Mouse (Mus musculus) hindbrain, embryonic 11.5 days (tissue): Measurements from ENCODE around the gene Spata5. TPM values are rescaled to one million over a fixed set of nuclear protein-coding genes. Genes with fewer than 3 reads are reported as not detected.
A peak's percentile ranks its signal among the peaks of the same experiment; 100 is the strongest.

Experiments used
- ATAC-seq: fragments of 200-750 bp; cut with Nextera tagmentation; 2 replicates; pipeline ENCODE4 v1.8.0; 2017; ENCODE audit warnings: mild to moderate bottlenecking, moderate TSS enrichment, moderate library complexity; ENCODE audit not compliant: low FRiP score
- DNase-seq: peaks from one replicate; pipeline ENCODE4 v3.0.0-alpha.2; 2015; ENCODE audit warnings: low spot score
- H3K27ac ChIP-seq: fragments of 300-500 bp; sonication (generic); 2 replicates; pipeline ENCODE4 v1.5.1; 2014; ENCODE audit warnings: mild to moderate bottlenecking, low read depth, low read length
- H3K27me3 ChIP-seq: fragments of 300-500 bp; sonication (generic); 2 replicates; pipeline ENCODE4 v1.6.1; 2014; ENCODE audit warnings: mild to moderate bottlenecking, low read length, moderate library complexity, mixed read lengths; ENCODE audit not compliant: control insufficient read depth, insufficient read depth
- H3K36me3 ChIP-seq: fragments of 300-500 bp; sonication (generic); 2 replicates; pipeline ENCODE4 v1.6.1; 2014; ENCODE audit warnings: mild to moderate bottlenecking, low read length, moderate library complexity, mixed read lengths; ENCODE audit not compliant: control insufficient read depth, insufficient read depth
- H3K4me1 ChIP-seq: fragments of 300-500 bp; sonication (generic); replicated peaks from 2 replicates; pipeline ENCODE4 v1.6.1; 2014; ENCODE audit warnings: low read length, mixed read lengths; ENCODE audit not compliant: control insufficient read depth, insufficient read depth
- H3K4me2 ChIP-seq: fragments of 300-500 bp; sonication (generic); replicated peaks from 2 replicates; pipeline ENCODE4 v1.6.1; 2014; ENCODE audit warnings: mild to moderate bottlenecking, low read depth, low read length
- H3K4me3 ChIP-seq: fragments of 300-500 bp; sonication (generic); 2 replicates; pipeline ENCODE4 v1.5.1; 2014; ENCODE audit warnings: low read depth, low read length
- H3K9ac ChIP-seq: fragments of 300-500 bp; sonication (generic); 2 replicates; pipeline ENCODE4 v1.6.1; 2014; ENCODE audit warnings: low read depth, low read length
- H3K9me3 ChIP-seq: fragments of 300-500 bp; sonication (generic); 2 replicates; pipeline ENCODE4 v1.6.1; 2016; ENCODE audit warnings: low read length; ENCODE audit not compliant: control insufficient read depth
- WGBS: fragments of 180-500 bp; shearing (Covaris S2); extraction: QIAGEN DNeasy Blood & Tissue Kit; methylation state at CpG from one replicate; pipeline ENCODE4 v1.1.7; 2014; 5-methylcytosine and 5-hydroxymethylcytosine counted together
- polyA plus RNA-seq: library from polyadenylated mRNA; unstranded; fragments of >200 nt; fragmentation: Nextera tagmentation; extraction: Ambion mirVana; gene quantifications from 2 replicates; pipeline ENCODE4 v1.2.1, GENCODE M21; 2014

Spata5 gene
- polyA plus RNA-seq, 1 experiment from 2014 or later, result 41.9 TPM

- no peaks in the 10 kb centered on the region for H3K27me3 ChIP-seq
- H3K9ac ChIP-seq, result no peak overlapping the region
- no peaks in the 10 kb centered on the region for H3K36me3 ChIP-seq
- no peak overlapping the region for H3K4me3 ChIP-seq
- ATAC-seq (no peak), DNase-seq (no peak)
- H3K4me1 ChIP-seq, result no peaks in the 10 kb centered on the region
- no peak overlapping the region for H3K4me2 ChIP-seq
- 72% methylated on average over 1 of the region's 1 CpGs for WGBS
- H3K27ac ChIP-seq, result no peak overlapping the region
- H3K9me3 ChIP-seq, result no peaks in the 10 kb centered on the region
These were observed 130.9 kb downstream of the Spata5 start for GRCm38 (mm10) chr3:37550594-37550993.

- no peaks in the 10 kb centered on the region for H3K36me3 ChIP-seq
- no peak overlapping the region for H3K4me3 ChIP-seq
- ATAC-seq (no peak), DNase-seq (no peak)
- no peak overlapping the region for H3K27ac ChIP-seq
- WGBS, result 78% methylated on average over 1 of the region's 1 CpGs
- H3K9ac ChIP-seq, result no peak overlapping the region
- no peaks in the 10 kb centered on the region for H3K9me3 ChIP-seq
- no peak overlapping the region for H3K4me2 ChIP-seq
- H3K4me1 ChIP-seq, result no peaks in the 10 kb centered on the region
- no peaks in the 10 kb centered on the region for H3K27me3 ChIP-seq
These were observed 131.8 kb downstream of the Spata5 start for GRCm38 (mm10) chr3:37551486-37551885.

GRCm38 (mm10) chr3:37552244-37552643, 132.5 kb downstream of the Spata5 start:
- Histone ChIP-seq H3K4me1 (no peaks in the 10 kb centered on the region), H3K4me2 (no peak overlapping the region), H3K4me3 (no peak overlapping the region), H3K27me3 (no peaks in the 10 kb centered on the region), H3K27ac (no peak overlapping the region), H3K36me3 (no peaks in the 10 kb centered on the region), H3K9me3 (no peaks in the 10 kb centered on the region), H3K9ac (no peak overlapping the region)
- DNase-seq (no peak), ATAC-seq (no peak)
- 92% methylated on average over 2 of the region's 3 CpGs for WGBS

GRCm38 (mm10) chr3:37553371-37554033, 133.8 kb downstream of the Spata5 start:
- ATAC-seq, result no peak
- no peaks in the 10 kb centered on the region for H3K36me3 ChIP-seq
- 98% methylated on average over 1 of the region's 1 CpGs for WGBS
- no peaks in the 10 kb centered on the region for H3K9me3 ChIP-seq
- no peak for DNase-seq
- no peak overlapping the region for H3K4me2 ChIP-seq
- no peaks in the 10 kb centered on the region for H3K4me1 ChIP-seq
- no peaks in the 10 kb centered on the region for H3K27me3 ChIP-seq
- H3K4me3 ChIP-seq, result no peak overlapping the region
- H3K27ac ChIP-seq, result no peak overlapping the region
- no peak overlapping the region for H3K9ac ChIP-seq

DNA sequence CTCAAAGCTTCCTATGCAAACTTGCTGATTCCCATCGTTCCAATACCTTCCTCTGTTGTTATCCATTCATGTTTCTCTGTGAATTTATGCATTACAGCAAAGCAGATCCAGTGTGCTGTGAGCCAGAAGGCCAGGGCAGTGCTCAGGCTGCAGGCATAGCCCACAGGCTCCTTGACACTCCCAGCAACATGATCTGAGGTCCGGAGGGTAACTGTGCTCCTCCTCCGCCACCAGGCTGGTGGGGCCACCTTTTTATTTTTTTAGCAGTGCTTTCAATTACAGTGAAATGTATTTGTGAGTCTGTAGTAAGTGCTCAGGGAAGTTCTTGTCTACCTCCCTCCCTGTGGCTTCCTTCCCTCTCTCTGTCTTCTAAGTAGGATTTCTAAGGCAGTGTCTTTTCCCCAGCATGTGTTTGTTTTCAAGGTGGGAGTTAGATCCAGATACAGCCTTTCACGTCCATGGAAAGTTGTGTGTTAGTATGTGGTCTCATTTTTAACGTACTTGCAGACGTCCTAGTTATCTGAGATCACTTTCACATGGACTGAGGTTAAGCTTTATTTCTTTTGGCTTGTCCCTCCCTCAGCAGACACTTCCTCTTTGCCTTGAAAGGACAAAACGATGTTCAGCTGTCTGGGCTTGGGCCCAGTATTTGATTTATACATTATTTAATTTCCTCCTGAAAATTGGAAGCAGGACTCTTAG, 136.9 kb downstream of the Spata5 start:
- Histone ChIP-seq H3K36me3 (no peaks in the 10 kb centered on the region), H3K4me1 (no peaks in the 10 kb centered on the region), H3K27ac (0 out of 2 replicates have a peak overlapping the region, but pooled peaks have one; percentile 11), H3K4me2 (no peak overlapping the region), H3K9me3 (no peaks in the 10 kb centered on the region), H3K27me3 (no peaks in the 10 kb centered on the region), H3K9ac (no peak overlapping the region), H3K4me3 (no peak overlapping the region)
- ATAC-seq, result no peak
- DNase-seq, result no peak
- 69% methylated on average over 7 of the region's 7 CpGs for WGBS

GRCm38 (mm10) chr3:37557741-37558479, 138.2 kb downstream of the Spata5 start:
- H3K4me1 ChIP-seq, result no peaks in the 10 kb centered on the region
- H3K27ac ChIP-seq, result no peak overlapping the region
- no peaks in the 10 kb centered on the region for H3K9me3 ChIP-seq
- no peak overlapping the region for H3K4me2 ChIP-seq
- no peaks in the 10 kb centered on the region for H3K27me3 ChIP-seq
- whole genome bisulfite sequencing, result 92% methylated on average over 4 of the region's 4 CpGs
- no peak for ATAC-seq
- no peak overlapping the region for H3K4me3 ChIP-seq
- no peaks in the 10 kb centered on the region for H3K36me3 ChIP-seq
- no peak for DNase-seq
- H3K9ac ChIP-seq, result no peak overlapping the region

- DNase-seq (no peak), ATAC-seq (no peak)
- H3K9ac ChIP-seq, result no peak overlapping the region
- no peak overlapping the region for H3K4me2 ChIP-seq
- H3K27ac ChIP-seq, result no peak overlapping the region
- H3K27me3 ChIP-seq, result no peaks in the 10 kb centered on the region
- H3K4me3 ChIP-seq, result no peak overlapping the region
- H3K36me3 ChIP-seq, result no peaks in the 10 kb centered on the region
- H3K4me1 ChIP-seq, result no peaks in the 10 kb centered on the region
- WGBS, result 90% methylated on average over 2 of the region's 2 CpGs
- no peaks in the 10 kb centered on the region for H3K9me3 ChIP-seq
These were observed 139.6 kb downstream of the Spata5 start for GRCm38 (mm10) chr3:37559339-37559738.

DNA sequence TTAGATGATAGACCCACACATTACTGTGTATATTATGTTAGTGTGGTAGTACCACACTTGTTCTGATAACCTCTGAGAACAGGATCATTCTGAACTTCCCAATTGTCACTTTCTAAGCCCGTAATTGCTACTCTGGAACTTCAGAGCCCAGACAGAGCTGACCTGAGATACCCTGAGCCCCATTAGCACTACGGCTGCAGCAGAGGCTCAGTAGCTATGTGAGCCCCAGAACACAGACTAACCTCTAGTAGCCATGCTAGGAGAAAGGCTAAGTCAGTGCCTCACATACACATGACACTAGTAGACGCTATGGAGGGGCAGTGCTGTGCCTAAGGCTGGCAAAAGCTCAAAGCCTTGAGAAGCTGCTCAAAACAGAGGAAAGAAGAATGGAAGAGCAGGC, 141.8 kb downstream of the Spata5 start:
- Histone ChIP-seq H3K27ac (no peak overlapping the region), H3K4me1 (no peaks in the 10 kb centered on the region), H3K4me3 (no peak overlapping the region), H3K36me3 (no peaks in the 10 kb centered on the region), H3K4me2 (no peak overlapping the region), H3K27me3 (no peaks in the 10 kb centered on the region), H3K9me3 (no peaks in the 10 kb centered on the region), H3K9ac (no peak overlapping the region)
- DNase-seq, result no peak
- 92% methylated on average over 3 of the region's 3 CpGs for WGBS
- ATAC-seq, result no peak
